Mouse (Mus musculus): ENCODE data around the gene Pla2g4d. TPM values are rescaled to one million over a fixed set of nuclear protein-coding genes. Genes with fewer than 3 reads are reported as not detected.

The Pla2g4d gene
- polyA plus RNA-seq, 1 experiment from 2014 or later, result 0.15 TPM

DNA sequence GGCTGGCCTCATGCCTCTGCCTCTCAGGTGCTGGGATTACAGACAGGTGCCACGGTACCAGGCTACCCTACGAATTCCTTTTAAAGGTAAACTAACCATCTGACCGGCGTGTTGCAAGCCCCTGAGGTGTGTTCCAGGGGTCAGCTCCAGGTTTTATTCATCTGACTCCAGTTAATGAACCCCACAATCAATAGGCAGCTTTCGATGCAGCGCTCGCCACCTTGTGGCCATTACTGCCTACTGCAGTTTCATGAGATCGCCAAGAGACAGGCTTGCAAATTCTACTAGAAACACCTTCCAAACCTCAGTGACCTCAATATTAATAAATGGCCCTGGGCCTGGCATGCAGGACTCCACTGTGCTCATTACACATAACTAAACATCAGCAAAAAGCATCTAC is 9.0 kb downstream of the Pla2g4d start:
- H3K4me1 ChIP-seq (ENCODE audit: control insufficient read depth, insufficient read depth, low read length), result no peaks in the 10 kb centered on the region
- ATAC-seq (ENCODE audit: low read depth) (no peak), DNase-seq (ENCODE audit: low spot score) (peak; percentile 38)
- H3K9ac ChIP-seq (ENCODE audit: low read depth, low read length), result no peak overlapping the region
- no peak overlapping the region for H3K4me3 ChIP-seq (ENCODE audit: low read depth, low read length)
- 19% methylated on average over 8 of the region's 8 CpGs for WGBS
- no peaks in the 10 kb centered on the region for H3K27me3 ChIP-seq (replicated peaks; ENCODE audit: control insufficient read depth, insufficient read depth, low read length)
- no peaks in the 10 kb centered on the region for H3K36me3 ChIP-seq (ENCODE audit: control insufficient read depth, insufficient read depth, low read length)
- no peaks in the 10 kb centered on the region for H3K9me3 ChIP-seq (ENCODE audit: control insufficient read depth, low read length)
- no peak overlapping the region for H3K4me2 ChIP-seq (ENCODE audit: low read depth, low read length)
- H3K27ac ChIP-seq (replicated peaks; ENCODE audit: low read depth, low read length), result no peak overlapping the region

DNA sequence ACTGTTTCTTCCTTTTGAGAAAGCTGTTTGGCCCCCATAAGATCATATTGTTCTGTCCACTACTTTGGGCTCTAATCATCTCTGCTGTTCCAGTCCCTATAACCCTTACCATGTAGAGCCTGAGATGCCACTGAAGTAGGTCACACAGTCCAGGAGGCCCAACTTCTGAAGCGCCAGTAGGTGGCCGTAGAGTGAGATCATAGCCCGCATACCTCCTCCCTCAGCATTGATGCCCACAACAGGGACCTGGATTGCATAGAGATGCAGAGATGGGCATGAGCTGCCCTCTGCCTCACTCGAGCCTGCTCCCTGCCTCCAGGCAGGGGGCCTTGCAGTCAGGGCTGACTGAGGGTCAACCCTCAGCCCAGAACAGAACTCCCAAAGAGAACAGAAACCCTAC is 12.0 kb downstream of the Pla2g4d start:
- no peaks in the 10 kb centered on the region for H3K4me1 ChIP-seq (ENCODE audit: control insufficient read depth, insufficient read depth, low read length)
- 0 out of 2 replicates have a peak, but pooled peaks cover 3% of the 10 kb centered on the region for H3K9me3 ChIP-seq (ENCODE audit: control insufficient read depth, low read length)
- H3K36me3 ChIP-seq (ENCODE audit: control insufficient read depth, insufficient read depth, low read length), result no peaks in the 10 kb centered on the region
- no peak overlapping the region for H3K27ac ChIP-seq (replicated peaks; ENCODE audit: low read depth, low read length)
- ATAC-seq (ENCODE audit: low read depth), result no peak
- no peak for DNase-seq (ENCODE audit: low spot score)
- H3K27me3 ChIP-seq (replicated peaks; ENCODE audit: control insufficient read depth, insufficient read depth, low read length), result no peaks in the 10 kb centered on the region
- H3K4me3 ChIP-seq (ENCODE audit: low read depth, low read length), result no peak overlapping the region
- 77% methylated on average over 4 of the region's 4 CpGs for whole genome bisulfite sequencing
- no peak overlapping the region for H3K4me2 ChIP-seq (ENCODE audit: low read depth, low read length)
- no peak overlapping the region for H3K9ac ChIP-seq (ENCODE audit: low read depth, low read length)

DNA sequence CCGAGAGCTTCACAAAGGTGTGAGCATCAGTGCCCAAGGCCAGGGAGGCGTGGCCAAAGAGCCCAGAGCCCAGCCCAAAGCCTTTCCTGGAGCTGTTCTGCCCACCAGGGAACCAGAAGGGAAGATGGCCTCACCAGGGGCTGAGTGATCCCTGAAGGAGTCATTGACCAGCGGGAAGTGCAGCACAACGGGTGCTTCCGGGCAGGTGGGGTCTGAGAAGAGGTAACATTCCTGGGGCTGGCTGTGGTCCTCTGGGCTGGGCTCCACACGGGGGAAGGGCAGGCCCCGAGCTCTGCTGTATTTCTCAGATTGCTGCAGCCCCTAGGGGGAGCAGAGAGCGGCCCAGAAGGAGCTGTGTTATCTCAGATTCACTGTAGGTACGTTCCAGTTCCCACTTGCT is 20.4 kb downstream of the Pla2g4d start:
- H3K4me1 ChIP-seq (ENCODE audit: control insufficient read depth, insufficient read depth, low read length), result no peaks in the 10 kb centered on the region
- no peak overlapping the region for H3K4me3 ChIP-seq (ENCODE audit: low read depth, low read length)
- no peaks in the 10 kb centered on the region for H3K27me3 ChIP-seq (replicated peaks; ENCODE audit: control insufficient read depth, insufficient read depth, low read length)
- no peak overlapping the region for H3K27ac ChIP-seq (replicated peaks; ENCODE audit: low read depth, low read length)
- no peaks in the 10 kb centered on the region for H3K36me3 ChIP-seq (ENCODE audit: control insufficient read depth, insufficient read depth, low read length)
- H3K9ac ChIP-seq (ENCODE audit: low read depth, low read length), result no peak overlapping the region
- H3K9me3 ChIP-seq (ENCODE audit: control insufficient read depth, low read length), result 0 out of 2 replicates have a peak, but pooled peaks cover 3% of the 10 kb centered on the region
- ATAC-seq (ENCODE audit: low read depth) (peak; percentile 71; the same call in 1 of the 2 replicates), DNase-seq (ENCODE audit: low spot score) (no peak)
- 4% methylated on average over 9 of the region's 9 CpGs for WGBS
- H3K4me2 ChIP-seq (ENCODE audit: low read depth, low read length), result peak overlapping the region; percentile 23

GRCm38 (mm10) chr2:120265523-120265922 is 23.5 kb downstream of the Pla2g4d start:
- ATAC-seq (ENCODE audit: low read depth) (no peak; the same call in 1 of the 2 replicates), DNase-seq (ENCODE audit: low spot score) (peak; percentile 35)
- H3K27ac ChIP-seq (replicated peaks; ENCODE audit: low read depth, low read length), result no peak overlapping the region
- H3K4me2 ChIP-seq (ENCODE audit: low read depth, low read length), result no peak overlapping the region
- H3K9ac ChIP-seq (ENCODE audit: low read depth, low read length), result no peak overlapping the region
- no peaks in the 10 kb centered on the region for H3K27me3 ChIP-seq (replicated peaks; ENCODE audit: control insufficient read depth, insufficient read depth, low read length)
- H3K4me1 ChIP-seq (ENCODE audit: control insufficient read depth, insufficient read depth, low read length), result no peaks in the 10 kb centered on the region
- WGBS, result 58% methylated on average over 6 of the region's 6 CpGs
- no peaks in the 10 kb centered on the region for H3K36me3 ChIP-seq (ENCODE audit: control insufficient read depth, insufficient read depth, low read length)
- no peak overlapping the region for H3K4me3 ChIP-seq (ENCODE audit: low read depth, low read length)
- H3K9me3 ChIP-seq (ENCODE audit: control insufficient read depth, low read length), result no peaks in the 10 kb centered on the region

- Histone ChIP-seq H3K36me3 (ENCODE audit: control insufficient read depth, insufficient read depth, low read length) (no peaks in the 10 kb centered on the region), H3K4me1 (ENCODE audit: control insufficient read depth, insufficient read depth, low read length) (no peaks in the 10 kb centered on the region), H3K9me3 (ENCODE audit: control insufficient read depth, low read length) (no peaks in the 10 kb centered on the region), H3K27ac (replicated peaks; ENCODE audit: low read depth, low read length) (no peak overlapping the region), H3K4me2 (ENCODE audit: low read depth, low read length) (no peak overlapping the region), H3K27me3 (replicated peaks; ENCODE audit: control insufficient read depth, insufficient read depth, low read length) (no peaks in the 10 kb centered on the region), H3K4me3 (ENCODE audit: low read depth, low read length) (no peak overlapping the region), H3K9ac (ENCODE audit: low read depth, low read length) (no peak overlapping the region)
- DNase-seq (ENCODE audit: low spot score) (no peak), ATAC-seq (ENCODE audit: low read depth) (no peak)
- 54% methylated on average over 10 of the region's 10 CpGs for WGBS
These were observed 24.1 kb downstream of the Pla2g4d start for GRCm38 (mm10) chr2:120264858-120265257.

GRCm38 (mm10) chr2:120262876-120263275 is 26.1 kb downstream of the Pla2g4d start:
- Histone ChIP-seq H3K4me2 (ENCODE audit: low read depth, low read length) (no peak overlapping the region), H3K27me3 (replicated peaks; ENCODE audit: control insufficient read depth, insufficient read depth, low read length) (no peaks in the 10 kb centered on the region), H3K4me3 (ENCODE audit: low read depth, low read length) (no peak overlapping the region), H3K9me3 (ENCODE audit: control insufficient read depth, low read length) (no peaks in the 10 kb centered on the region), H3K36me3 (ENCODE audit: control insufficient read depth, insufficient read depth, low read length) (no peaks in the 10 kb centered on the region), H3K4me1 (ENCODE audit: control insufficient read depth, insufficient read depth, low read length) (no peaks in the 10 kb centered on the region), H3K27ac (replicated peaks; ENCODE audit: low read depth, low read length) (no peak overlapping the region), H3K9ac (ENCODE audit: low read depth, low read length) (no peak overlapping the region)
- 33% methylated on average over 1 of the region's 1 CpGs for WGBS
- DNase-seq (ENCODE audit: low spot score), result no peak
- ATAC-seq (ENCODE audit: low read depth), result no peak

- Histone ChIP-seq H3K4me2 (ENCODE audit: low read depth, low read length) (no peak overlapping the region), H3K4me1 (ENCODE audit: control insufficient read depth, insufficient read depth, low read length) (no peaks in the 10 kb centered on the region), H3K4me3 (ENCODE audit: low read depth, low read length) (no peak overlapping the region), H3K27ac (replicated peaks; ENCODE audit: low read depth, low read length) (no peak overlapping the region), H3K9me3 (ENCODE audit: control insufficient read depth, low read length) (no peaks in the 10 kb centered on the region), H3K9ac (ENCODE audit: low read depth, low read length) (no peak overlapping the region), H3K27me3 (replicated peaks; ENCODE audit: control insufficient read depth, insufficient read depth, low read length) (no peaks in the 10 kb centered on the region), H3K36me3 (ENCODE audit: control insufficient read depth, insufficient read depth, low read length) (no peaks in the 10 kb centered on the region)
- DNase-seq (ENCODE audit: low spot score) (no peak), ATAC-seq (ENCODE audit: low read depth) (no peak)
- WGBS, result 62% methylated on average over 3 of the region's 3 CpGs
These were observed 27.7 kb downstream of the Pla2g4d start for GRCm38 (mm10) chr2:120261346-120261745.

DNA sequence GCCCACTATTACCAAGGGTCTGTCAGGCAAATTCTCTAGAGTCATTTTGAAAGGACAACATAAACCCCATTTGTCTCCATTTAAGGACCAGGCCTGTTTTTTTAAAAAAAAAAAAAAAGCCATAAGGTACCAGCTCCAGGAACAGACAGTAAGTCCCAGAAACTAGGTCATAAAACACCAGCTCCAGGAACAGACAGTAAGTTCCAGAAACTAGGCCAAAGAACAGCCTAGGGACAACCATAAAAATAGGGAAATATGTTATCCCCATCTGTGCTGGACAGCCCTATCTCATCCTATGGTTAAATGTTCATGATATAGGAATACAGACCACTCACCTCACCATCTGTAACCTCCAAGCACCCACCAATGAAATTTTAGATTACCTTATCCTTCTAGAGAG is 32.7 kb downstream of the Pla2g4d start:
- Histone ChIP-seq H3K4me3 (ENCODE audit: low read depth, low read length) (no peak overlapping the region), H3K9me3 (ENCODE audit: control insufficient read depth, low read length) (no peaks in the 10 kb centered on the region), H3K4me1 (ENCODE audit: control insufficient read depth, insufficient read depth, low read length) (no peaks in the 10 kb centered on the region), H3K27me3 (replicated peaks; ENCODE audit: control insufficient read depth, insufficient read depth, low read length) (no peaks in the 10 kb centered on the region), H3K27ac (replicated peaks; ENCODE audit: low read depth, low read length) (no peak overlapping the region), H3K9ac (ENCODE audit: low read depth, low read length) (no peak overlapping the region), H3K4me2 (ENCODE audit: low read depth, low read length) (no peak overlapping the region), H3K36me3 (ENCODE audit: control insufficient read depth, insufficient read depth, low read length) (no peaks in the 10 kb centered on the region)
- ATAC-seq (ENCODE audit: low read depth) (no peak), DNase-seq (ENCODE audit: low spot score) (no peak)

GRCm38 (mm10) chr2:120252644-120253043 is 36.4 kb downstream of the Pla2g4d start:
- Histone ChIP-seq H3K4me1 (ENCODE audit: control insufficient read depth, insufficient read depth, low read length) (no peaks in the 10 kb centered on the region), H3K36me3 (ENCODE audit: control insufficient read depth, insufficient read depth, low read length) (no peaks in the 10 kb centered on the region), H3K9ac (ENCODE audit: low read depth, low read length) (no peak overlapping the region), H3K27me3 (replicated peaks; ENCODE audit: control insufficient read depth, insufficient read depth, low read length) (no peaks in the 10 kb centered on the region), H3K4me2 (ENCODE audit: low read depth, low read length) (no peak overlapping the region), H3K4me3 (ENCODE audit: low read depth, low read length) (no peak overlapping the region), H3K27ac (replicated peaks; ENCODE audit: low read depth, low read length) (no peak overlapping the region), H3K9me3 (ENCODE audit: control insufficient read depth, low read length) (no peaks in the 10 kb centered on the region)
- DNase-seq (ENCODE audit: low spot score) (no peak), ATAC-seq (ENCODE audit: low read depth) (no peak)
- 94% methylated on average over 6 of the region's 6 CpGs for WGBS

Data from embryonic facial prominence, embryonic 14.5 days (tissue).